Mouse (Mus musculus) embryo, embryonic 11 days (tissue): ENCODE measurements at regions not wholly inside any gene's neighbourhood (a gene's known extent, or its start where the extent isn't known, plus 50 kb on each side); places are given as distances from the start of the nearest gene placed in this dataset.

Experiments used
- DNase-seq: peaks from one replicate; pipeline ENCODE4 v3.0.0-alpha.2; 2015

DNA sequence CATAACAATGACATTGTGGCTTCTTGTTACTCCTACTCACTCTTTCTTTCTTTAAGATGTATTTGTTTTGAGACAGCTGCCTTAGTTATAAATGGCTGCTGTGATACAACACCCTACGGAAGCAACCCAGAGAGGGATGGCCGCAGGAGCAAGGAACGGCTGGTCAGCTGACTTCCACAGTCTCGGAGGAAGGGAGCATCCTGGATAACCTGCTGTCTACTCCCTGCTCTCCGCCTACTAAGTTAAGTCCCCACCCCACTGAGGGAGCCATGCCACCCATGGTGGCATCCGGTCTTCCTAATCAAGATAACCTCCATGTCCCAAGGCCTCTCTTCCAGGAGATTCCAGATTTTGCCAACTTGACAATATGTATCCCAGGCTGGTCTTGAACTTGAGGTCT is 114.9 kb downstream of the Sox2 start:
- DNase-seq: no peak

DNA sequence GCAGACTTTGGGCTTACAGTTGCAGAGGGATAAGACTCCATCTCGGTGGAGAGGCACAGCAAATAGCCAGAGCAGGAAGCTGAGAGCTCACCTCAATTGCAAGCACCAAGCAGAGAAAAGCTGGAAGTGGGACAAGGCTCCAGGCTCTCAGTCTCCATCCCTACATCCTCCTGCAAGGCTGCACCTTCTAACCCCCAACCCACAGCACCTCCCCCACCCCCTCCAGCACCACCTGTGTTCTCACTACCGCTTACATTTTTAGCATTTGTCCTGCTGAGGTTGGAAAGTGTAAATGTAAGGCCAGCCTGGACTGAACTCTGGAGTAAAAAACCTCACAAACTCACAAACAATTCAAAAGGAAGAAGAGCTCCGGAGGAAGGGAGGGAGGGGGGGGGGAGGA is 119.6 kb downstream of the Sox2 start:
- DNase-seq: no peak

DNA sequence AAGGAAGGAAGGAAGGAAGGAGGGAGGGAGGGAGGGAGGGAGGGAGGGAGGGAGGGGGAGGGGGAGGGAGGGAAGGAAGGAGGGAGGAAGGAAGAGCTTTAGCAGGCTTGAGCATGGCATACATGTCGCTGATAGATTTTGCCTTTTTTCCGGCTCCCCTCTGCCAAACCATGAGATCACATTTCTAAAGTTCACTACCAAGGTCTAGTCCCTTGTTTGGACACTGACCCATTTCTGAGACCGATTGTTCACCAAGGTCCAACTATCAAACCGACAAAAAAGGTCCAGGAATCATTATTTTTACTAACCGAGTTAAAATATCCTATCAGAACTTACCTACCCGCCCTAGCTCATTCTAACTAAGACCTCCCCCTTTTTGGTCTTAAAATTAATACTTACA is 120.1 kb downstream of the Sox2 start:
- no peak for DNase-seq

DNA sequence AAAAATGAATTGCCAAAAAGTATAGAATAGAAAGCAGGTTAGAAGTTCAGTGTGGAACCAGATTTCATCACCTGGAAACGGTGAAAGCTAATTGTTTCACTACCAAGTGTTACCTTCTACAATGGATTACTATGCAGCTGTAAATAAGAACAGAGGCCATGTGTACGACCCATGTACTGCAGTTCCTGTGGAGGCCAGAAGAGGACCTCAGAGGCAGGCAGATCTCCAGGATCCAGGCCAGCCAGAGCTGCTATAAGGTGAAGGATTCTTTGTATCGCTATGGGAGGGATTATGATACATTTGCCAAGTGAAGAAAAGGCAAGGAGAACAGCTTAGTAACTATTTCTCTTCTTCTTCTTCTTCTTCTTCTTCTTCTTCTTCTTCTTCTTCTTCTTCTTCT is 121.8 kb downstream of the Sox2 start:
- no peak for DNase-seq

DNA sequence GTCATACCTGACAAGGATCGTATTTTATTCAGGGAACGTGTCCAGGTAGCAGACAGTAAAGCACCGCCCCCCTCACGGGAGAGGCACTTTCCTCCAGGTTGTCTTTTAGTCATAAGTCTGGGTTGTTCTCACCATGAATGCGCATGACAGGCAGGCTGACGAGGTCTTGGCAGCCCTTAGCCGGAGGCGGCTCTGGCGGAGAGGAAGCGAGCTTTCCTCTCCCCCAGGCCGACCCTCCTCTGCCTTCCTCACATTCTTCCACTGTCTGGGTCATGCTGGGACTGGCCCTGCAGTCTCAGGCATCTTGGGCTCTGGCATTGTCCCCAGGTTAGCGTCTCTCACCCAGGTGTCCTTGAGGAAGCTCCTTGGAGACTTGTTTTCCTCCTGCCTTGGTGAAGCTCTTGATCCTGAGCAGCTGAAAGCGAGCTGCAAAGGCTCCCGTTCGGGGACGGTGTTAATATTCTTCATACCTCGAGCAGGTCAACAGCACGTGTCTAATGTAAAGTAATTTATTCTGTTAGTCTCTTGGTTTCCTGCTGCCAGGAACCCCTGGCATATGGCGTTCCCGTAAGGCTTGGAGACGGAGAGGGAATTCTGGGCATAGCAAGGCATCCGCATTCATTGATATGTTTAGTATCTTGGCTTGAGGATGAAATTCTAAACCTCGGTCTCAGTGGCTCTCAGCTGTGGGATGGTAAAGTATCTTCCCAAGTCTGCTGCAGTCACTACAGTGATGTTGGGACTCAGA is 123.6 kb downstream of the Sox2 start:
- peak; percentile 61 for DNase-seq

DNA sequence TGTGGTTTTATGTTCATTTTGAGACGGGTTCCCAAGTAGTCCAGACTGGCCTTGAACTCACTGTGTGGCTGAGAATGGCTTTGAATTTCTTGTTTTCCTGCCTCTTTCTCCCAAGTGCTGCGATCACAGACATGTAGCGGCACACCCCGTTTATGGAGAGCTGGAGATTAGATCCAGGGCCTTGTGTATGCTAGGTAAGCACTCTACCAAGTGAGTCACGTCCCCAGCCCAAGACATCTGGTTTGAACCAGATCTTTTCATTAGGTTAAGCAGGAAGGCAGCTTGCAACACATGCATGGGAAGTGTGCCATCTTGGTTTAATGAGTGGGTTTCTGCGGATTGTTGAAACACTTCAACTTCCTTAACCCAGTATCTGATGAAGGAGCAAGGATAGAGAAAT is 131.6 kb downstream of the Sox2 start:
- no peak for DNase-seq

DNA sequence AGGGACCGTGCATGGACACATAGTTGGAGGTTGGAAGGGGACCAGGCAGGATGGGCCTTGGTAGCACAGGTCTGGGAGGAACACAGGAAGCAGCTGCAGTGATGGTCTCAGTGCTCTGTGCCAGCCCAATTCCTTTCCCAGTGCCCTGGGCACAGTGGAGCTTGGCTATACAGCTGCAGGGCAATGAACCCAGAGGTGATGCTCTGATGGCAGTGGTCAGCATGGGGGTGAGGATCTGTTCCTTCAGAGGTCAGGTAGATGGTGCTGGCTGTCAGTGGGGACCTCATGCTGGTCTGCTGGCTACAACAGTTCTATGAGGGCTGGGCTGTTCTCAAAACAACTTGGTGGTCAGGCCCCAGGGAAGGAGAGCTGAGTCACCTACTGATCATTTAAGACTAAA is 133.2 kb downstream of the Sox2 start:
- no peak for DNase-seq

DNA sequence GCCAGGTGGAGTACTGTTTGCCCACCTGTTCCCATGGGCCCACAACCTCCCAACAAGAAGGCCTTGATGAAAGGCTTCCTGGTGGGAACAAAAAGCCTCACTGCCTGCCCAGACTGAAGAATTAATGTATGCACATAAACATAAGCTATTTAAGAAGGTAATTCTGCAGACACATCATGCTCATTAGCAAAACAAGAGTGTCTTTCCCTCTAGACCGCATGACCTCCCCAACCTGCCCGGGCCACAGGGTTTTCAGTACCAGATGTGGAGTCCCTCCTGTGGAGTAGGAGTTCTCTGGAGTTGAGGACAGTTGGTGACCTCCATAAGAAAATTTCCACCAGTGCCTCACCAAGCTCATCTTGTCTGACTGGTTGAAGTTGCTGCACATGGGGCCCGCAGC is 137.0 kb downstream of the Sox2 start:
- DNase-seq: no peak

DNA sequence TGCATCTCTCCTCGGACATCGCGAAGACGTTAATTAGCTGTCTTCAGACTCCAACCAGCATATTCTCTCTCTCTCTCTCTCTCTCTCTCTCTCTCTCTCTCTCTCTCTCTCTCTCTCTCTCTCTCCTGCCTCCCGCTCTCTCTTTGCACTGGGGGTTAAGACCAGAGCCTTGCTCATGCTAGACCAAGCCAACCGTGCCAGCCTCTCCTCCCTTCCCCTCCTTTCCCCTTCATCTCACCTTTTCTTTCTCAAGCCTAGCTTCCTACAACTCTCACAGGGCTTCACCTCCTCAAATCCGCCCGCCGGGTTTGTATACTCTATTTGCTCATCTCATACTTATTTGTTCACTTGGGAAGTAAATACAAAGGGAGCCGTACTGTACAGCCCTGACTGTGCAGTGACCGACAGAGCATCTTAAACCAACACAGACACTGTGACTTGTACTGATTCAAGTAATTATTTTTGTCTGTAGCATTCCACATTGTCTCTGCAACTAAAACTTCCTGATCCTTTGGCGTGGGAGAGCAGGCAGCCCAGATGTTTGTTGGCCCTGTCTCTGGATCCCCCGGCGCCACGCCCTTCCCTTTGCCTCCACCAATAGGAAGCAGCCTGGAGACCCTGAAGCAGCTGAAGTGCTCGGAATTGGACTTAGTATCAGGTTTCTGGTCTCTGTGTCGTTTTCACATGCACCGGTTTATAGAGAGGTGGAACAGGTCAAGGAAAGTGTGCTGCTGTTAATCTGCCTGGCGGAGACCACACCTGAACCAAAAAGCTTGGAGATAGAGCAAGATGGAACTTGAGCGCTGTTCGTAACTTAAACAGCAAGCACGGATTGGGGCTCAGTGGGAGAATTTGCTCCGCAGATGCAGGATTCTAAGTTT is 145.1 kb downstream of the Sox2 start:
- DNase-seq: peak; percentile 90

DNA sequence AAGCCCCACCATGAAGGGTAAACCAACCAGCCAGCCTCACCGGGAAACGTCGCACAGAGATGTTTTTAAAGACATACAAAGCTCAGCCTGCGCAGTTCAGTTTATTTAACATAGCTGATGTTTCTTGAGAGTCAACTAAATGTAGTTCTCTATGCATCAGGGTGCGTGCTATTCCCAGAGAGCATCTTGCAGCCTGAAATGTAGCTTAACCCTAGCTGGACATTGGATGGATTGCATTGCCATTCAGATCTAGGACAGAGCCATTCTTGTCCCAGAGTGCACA is 145.7 kb downstream of the Sox2 start:
- DNase-seq: no peak

DNA sequence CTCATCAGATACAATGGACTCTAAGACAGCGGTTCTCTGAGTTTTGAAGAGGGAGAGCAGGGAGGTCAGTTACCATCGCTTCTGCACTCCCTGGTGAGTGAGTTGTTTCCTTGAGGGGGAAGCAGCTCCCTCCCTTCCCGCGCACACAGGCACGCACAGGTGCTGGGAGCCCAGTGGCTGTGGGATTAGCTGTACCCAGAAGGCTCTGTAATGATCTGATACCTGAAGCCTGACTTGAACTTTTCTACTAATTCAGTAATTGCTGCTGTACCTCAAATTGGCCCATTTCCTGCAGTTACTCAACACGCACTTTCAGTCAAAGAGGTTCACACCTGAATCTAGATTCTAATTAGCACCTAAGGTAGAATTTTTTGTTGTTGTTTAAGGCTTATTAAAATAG is 158.6 kb downstream of the Sox2 start:
- no peak for DNase-seq

DNA sequence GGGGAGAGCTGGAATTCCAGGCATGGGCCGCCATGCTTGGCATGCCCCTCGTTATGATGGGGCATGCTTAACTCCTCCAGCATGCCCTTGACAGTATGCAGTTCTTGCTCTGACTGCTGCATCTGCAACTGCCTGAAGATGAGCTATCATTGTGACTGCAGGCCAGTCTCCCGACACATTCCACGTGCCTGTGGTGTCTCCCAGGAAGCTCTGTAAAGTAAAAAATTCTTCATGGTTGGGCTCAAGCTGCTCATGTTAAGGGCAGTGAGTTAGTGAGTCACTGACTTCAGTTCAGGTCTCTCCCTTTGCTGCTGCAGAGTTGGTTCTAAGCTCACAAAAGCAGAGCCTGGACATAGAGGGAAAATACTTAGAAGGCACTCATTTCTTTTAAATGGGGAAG is 161.5 kb downstream of the Sox2 start:
- DNase-seq: no peak

DNA sequence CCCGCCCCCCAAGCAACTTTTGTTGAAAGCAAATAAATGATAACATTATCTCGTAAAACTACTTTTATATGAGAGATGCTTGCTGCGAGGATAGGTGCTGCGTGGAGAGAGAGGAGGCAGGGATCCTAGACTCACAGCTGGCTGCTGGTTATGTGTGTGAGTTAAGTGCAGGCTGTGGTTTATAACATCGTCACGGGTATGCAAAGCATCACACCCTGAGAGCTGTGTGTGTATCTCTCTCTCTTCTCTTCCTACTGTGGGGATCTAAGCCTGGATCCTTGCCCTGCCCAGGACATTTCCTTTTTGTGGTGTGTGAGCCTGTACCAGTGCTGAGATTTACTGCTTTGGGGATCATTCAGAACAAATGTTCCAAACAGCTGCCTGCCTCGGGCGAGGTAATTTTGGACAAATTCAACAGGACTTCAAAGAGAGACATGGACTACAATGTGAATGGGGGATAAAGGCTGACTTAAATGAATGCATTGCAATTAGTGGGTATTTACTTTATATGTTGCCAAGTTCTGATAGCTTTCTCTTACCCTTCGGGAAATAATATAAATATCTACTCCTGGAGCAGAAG is 162.9 kb downstream of the Sox2 start:
- DNase-seq: no peak

DNA sequence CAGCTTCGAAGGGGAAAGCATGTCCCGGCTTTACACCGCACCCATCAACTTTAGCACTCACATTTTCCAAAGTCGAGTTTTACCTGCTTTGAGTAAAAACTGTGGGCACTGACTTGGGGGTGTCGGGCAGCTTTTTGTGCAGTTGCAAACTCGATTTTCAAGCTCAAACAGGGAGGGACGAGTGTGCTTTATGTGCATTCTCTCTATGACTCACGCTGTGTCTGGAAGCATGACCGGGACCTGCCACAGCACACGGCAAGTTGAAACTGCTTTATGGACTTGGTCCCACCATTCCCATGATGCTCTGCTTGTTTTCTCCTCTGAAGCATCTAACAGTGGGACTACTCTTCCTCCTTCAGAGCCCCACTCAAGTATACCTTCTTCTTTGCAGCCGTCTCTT is 174.8 kb downstream of the Sox2 start:
- no peak for DNase-seq

DNA sequence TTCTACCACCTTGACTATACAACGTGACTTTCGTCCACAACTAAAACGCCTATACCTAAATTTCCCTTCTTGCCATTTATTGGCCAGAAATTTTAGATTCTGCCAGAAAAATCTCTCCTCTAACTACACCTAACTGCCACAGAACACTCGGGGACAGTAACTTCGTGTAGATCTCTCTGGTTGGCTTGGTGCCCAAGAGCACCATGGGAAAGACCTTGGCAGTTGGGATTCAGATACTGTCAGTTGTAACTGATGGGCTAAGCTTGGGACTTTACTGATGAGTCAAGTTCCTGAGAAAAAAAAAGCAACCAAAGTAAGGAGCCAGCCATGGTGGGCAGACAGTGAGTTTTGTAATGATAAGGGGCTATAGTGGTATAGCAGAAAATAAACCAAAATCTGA is 176.2 kb downstream of the Sox2 start:
- DNase-seq: no peak

DNA sequence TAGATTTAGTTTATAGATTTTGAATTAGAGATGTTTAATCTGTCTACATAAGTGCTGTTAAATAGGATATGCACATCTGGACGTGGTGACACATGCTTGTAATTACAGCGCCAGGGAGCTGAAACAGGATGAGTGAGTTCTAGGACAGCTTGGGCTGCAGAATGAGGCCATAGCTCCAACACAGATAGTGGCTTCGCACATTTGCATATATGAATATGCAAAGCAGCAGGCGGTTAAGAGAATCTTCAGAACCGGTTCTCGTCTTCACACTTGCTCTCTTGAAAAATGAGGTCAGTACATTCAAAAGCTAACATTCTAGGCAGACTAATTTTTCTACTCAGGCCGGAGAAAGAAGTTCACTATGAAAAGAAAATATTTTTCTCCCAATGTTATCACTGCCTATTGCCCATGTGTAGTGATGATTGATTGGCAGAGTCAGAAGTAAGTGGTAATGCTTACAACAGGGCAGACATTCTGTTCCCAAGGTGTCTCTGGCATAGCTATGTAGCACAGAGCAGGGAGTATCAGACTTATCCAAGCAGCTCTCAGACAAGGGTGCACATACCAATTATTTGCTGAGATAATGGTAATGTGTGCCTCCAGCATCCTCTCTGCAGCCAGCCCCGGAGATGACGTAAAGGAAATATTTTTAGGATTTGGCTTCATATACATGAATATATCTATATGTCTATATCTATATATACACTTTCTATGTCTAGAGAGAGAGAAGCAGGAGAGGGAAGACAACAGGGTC is 178.4 kb downstream of the Sox2 start:
- no peak for DNase-seq

DNA sequence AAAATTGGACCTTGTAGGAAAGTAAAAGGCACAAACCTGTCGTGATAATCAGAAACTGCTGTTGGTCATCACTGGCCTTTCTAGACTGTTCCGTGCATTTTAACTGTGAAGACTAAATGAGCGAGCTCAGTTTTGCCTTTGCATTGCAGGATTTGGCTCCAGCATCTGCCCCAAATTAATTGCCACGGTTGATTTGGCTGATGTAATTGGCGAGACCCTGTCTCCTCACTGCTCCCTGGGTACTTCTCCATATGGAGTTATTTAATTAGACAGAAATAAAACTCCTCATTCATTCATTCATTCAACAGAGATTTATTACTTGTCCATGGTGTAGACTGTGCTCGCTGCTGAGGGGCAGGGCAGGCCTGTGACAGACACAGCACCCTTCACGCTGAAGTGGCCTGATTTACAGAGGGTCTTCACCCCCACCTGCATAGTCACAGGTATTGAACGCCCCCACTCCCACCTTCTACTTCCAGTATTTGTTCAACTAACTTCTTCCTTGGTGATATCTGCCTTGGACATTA is 186.6 kb downstream of the Sox2 start:
- no peak for DNase-seq

DNA sequence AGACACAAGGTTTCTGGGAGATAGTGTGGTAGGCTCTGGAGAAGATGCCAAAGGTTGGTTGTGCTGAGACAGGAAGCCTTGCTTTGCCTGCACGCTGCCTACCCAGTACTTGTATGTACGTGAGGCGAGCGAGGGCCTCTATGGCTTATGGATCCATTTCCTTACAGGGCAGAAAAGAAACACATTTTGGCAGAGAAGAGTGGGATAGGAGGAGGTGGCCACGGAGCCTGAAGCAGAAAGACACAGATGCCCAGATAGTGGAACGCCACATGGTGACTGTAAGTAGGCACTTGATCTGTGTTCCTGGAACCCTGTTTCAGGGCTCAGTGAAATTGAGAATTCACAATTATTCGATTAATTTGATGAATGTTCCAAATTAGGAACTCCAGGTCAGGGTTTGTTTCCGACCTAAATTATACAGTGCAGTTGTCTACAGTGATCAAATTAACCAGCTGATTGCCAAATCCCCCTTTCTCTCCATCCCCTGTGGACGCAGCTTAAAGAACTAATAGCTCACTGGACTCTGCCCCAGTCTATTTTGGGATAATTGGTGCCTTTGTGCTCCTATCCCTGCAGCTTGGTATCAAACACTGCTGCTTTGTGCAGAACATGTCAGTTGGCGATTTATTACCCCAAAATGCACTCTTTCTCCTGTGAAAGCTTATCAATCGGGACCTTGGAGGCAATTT is 187.6 kb downstream of the Sox2 start:
- DNase-seq: peak; percentile 17

DNA sequence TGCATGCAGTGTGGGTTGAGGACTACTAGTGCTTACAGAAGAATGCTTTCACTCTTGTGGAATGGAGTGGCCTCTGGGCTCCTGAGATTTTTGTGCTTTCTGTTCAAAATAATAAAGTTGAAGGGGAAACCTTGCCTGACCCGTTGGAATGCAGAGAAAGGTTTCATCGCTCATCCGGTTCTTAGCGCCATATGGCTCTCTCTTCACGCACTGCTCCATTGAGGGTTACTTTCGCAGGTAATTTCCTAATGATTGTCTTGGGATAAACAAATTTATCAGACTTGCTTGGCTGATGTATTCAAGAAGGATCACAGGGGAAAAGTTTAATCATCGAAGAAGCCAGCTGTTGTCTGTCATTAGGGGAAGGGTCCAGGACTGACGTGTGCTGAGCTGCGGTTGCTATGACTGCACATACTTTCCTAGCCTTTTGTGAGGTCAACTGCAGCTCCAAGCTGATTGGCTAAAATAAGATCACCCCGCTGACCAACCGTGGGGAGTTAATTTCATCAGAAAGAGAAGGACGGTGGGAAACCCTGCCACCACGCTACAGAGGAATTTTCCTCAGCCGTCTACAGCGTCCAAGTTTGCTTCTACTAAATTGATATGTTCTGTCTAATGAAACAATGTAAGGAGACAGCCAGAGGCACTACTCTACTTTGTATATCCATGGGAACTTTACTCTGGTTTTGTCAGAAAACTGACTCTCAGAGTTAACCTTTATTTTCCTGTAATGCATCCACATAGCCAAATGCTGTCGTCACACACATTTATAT is 210.9 kb downstream of the Sox2 start:
- peak; percentile 26 for DNase-seq

DNA sequence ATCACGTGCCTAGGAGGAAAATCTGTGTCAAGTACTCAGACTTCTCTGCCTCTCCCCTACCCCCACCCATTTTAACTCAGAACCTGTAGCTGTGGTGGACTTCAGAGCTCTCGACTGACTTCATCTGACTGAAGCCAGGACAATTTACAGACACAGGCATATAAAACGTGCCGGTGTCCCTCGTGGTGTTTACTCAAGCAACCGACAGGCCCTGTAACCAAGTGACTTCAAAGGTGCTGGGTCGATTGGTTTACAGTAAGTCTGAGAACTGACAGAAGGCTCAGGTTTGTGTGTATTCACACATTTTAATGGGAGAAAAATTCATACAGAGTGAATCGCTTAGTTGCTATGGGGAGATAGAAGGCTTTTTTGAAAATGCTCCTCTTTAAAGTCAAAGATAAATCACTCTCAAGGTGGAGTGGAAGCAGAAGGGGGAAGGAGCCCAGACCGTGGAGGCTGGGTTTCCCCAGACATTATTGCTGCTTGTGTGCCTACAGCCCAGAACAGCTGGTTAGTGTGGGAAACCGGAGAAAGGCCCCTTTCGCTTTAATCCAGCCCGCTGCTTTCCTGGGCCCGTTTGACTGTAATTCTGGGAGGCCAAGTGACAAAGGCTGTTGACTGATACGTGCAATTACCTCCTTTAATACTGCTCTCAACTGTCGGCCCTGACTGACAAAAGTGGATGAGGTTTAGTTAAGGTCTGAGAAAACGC is 218.6 kb downstream of the Sox2 start:
- DNase-seq: peak; percentile 45

DNA sequence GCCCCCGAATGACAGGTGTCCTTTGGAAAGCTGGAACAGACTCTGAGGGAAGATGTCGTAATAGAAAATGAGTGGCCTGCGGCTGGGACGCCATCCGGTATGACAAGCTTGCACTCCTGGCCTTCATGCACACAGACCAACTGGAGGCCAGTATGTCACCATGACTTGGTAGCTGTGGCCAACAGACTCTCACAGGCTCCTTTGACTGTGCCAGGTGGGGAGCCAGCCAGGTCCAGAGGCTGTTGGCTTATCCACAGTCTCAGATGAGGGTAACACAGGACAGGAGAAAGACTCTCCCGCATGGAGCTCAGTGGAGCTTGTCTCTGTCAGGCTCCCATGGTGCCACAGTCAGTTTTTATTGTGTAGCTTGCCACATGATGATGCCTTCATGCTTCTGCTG is 219.7 kb downstream of the Sox2 start:
- no peak for DNase-seq
